Mouse (Mus musculus) kidney, embryonic 16.5 days (tissue): ENCODE measurements around the gene Gm6096. TPM values are rescaled to one million over a fixed set of nuclear protein-coding genes. Genes with fewer than 3 reads are reported as not detected.

Experiments
- ATAC-seq: fragments of 200-750 bp; cut with Nextera tagmentation; 2 replicates; pipeline ENCODE4 v1.8.0; 2017; ENCODE audit warnings: moderate TSS enrichment; ENCODE audit not compliant: low FRiP score, low TSS enrichment
- H3K27ac ChIP-seq: fragments of 300-500 bp; sonication (generic); 2 replicates; pipeline ENCODE4 v1.5.1; 2014; ENCODE audit warnings: low read length
- H3K27me3 ChIP-seq: fragments of 300-500 bp; sonication (generic); 2 replicates; pipeline ENCODE4 v1.6.1; 2014; ENCODE audit warnings: low read length, control low read depth, mixed read lengths; ENCODE audit not compliant: insufficient read depth
- H3K36me3 ChIP-seq: fragments of 300-500 bp; sonication (generic); 2 replicates; pipeline ENCODE4 v1.6.1; 2014; ENCODE audit warnings: low read length, control low read depth, mixed read lengths; ENCODE audit not compliant: insufficient read depth
- H3K4me1 ChIP-seq: fragments of 300-500 bp; sonication (generic); 2 replicates; pipeline ENCODE4 v1.6.1; 2014; ENCODE audit warnings: low read length, control low read depth, mixed read lengths; ENCODE audit not compliant: insufficient read depth
- H3K4me2 ChIP-seq: fragments of 300-500 bp; sonication (generic); replicated peaks from 2 replicates; pipeline ENCODE4 v1.6.1; 2014; ENCODE audit warnings: low read depth, low read length
- H3K4me3 ChIP-seq: fragments of 300-500 bp; sonication (generic); 2 replicates; pipeline ENCODE4 v1.5.1; 2014; ENCODE audit warnings: mild to moderate bottlenecking, low read length
- H3K9ac ChIP-seq: fragments of 300-500 bp; sonication (generic); replicated peaks from 2 replicates; pipeline ENCODE4 v1.6.1; 2014; ENCODE audit warnings: low read length
- H3K9me3 ChIP-seq: fragments of 300-500 bp; sonication (generic); 2 replicates; pipeline ENCODE4 v1.6.1; 2016; ENCODE audit warnings: low read length, control low read depth
- WGBS: fragments of 180-500 bp; shearing (Covaris S2); extraction: QIAGEN DNeasy Blood & Tissue Kit; methylation state at CpG from one replicate; pipeline ENCODE4 v1.1.7; 2014; 5-methylcytosine and 5-hydroxymethylcytosine counted together
- polyA plus RNA-seq: library from polyadenylated mRNA; unstranded; fragments of >200 nt; fragmentation: Nextera tagmentation; extraction: Ambion mirVana; gene quantifications from 2 replicates; pipeline ENCODE4 v1.2.1, GENCODE M21; 2015

Gm6096 gene
- polyA plus RNA-seq, 1 experiment from 2014 or later = 0.45 TPM

DNA sequence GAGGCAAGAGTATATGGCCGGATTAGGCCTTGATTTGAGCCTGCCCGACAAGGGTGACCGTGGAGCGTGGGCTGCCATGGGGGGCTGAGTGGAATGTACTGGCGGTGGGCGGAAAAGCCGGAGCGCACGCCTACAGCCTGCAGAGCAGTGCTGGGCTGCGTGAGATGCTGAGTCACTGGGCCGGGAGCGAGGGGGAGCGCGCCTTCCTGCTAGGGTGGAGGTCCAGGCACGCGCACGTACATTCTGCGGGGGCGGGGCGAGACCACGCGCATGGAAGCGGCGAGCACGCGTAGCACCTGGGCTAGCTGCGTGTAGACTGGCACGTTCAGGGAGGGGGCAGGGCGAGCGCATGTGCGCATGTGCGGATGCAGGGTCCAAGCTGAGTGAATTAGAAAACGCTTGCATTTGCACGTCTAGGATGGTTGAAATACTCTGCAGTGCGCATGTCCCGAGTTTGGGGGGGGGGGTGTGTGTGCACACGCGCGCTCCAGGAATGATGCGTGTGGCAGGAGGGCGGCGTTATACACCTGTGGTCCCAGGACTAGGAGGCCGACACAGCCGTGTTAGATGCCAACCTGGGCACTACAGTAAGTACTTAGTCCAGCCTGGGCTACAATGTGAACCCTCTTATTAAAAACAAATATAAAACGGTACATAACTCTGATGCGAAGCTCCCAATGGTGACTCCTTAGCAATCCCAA, 16.8 kb upstream of the Gm6096 start:
- WGBS = under 1% methylated on average over 46 of the region's 46 CpGs
- no peaks in the 10 kb centered on the region for H3K9me3 ChIP-seq

DNA sequence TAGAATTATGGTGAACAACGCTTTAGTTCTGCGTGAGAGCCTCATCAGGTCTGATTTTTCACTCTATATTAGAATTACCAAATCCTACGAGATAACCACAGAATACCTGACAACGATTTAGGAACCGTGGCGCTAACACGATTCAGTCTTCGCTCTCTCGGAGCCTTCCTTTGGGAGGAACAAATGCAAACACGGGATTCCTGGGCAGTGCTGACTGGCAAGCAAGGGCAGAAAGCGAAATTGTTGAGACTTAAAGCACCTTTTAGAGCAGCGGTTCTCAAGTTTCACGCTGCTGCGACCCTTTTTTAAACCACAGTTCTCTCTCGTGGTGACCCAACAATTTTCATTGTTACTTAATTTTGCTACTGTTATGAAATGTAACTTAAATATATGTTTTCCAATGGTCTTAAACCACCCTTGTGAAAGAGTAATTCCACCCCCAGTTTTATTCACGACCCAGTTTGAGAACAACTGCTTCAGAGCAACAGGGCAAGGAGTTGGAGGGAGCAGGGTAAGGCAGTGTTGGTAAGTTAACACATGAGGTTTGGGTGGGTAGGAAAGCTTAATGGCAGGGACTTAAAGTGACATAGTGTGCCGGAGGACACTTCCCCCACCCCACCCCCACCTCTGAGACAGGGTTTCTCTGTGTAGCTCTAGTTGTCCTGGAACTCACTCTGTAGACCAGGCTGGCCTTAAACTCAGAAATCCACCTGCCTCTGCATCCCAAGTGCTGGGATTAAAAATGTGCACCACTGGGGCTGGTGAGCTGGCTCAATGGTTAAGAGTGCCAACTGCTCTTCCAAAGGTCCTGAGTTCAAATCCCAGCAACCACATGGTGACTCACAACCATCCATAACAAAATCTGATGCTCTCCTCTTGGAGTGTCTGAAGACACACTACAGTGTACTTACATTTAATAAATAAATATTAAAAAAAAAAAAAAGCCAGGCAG, 16.0 kb upstream of the Gm6096 start:
- ATAC-seq = no peak
- H3K36me3 ChIP-seq = peaks cover 25% of the 10 kb centered on the region
- no peaks in the 10 kb centered on the region for H3K27me3 ChIP-seq
- H3K4me3 ChIP-seq = peak overlapping the region; percentile 54
- peak overlapping the region; percentile 61 for H3K4me2 ChIP-seq
- WGBS = under 1% methylated on average over 17 of the region's 17 CpGs
- peaks cover 21% of the 10 kb centered on the region for H3K4me1 ChIP-seq
- H3K9ac ChIP-seq = peak overlapping the region; percentile 67
- no peaks in the 10 kb centered on the region for H3K9me3 ChIP-seq
- H3K27ac ChIP-seq = peak overlapping the region; percentile 95

More for the DNA sequence above, 16.8 kb upstream of the Gm6096 start:
- peak; percentile 95 for ATAC-seq
- Histone ChIP-seq H3K4me2 (peak overlapping the region; percentile 61), H3K27me3 (no peaks in the 10 kb centered on the region), H3K9ac (peak overlapping the region; percentile 74), H3K36me3 (peaks cover 25% of the 10 kb centered on the region), H3K4me1 (peaks cover 23% of the 10 kb centered on the region), H3K27ac (peak overlapping the region; percentile 95), H3K4me3 (peak overlapping the region; percentile 54)

DNA sequence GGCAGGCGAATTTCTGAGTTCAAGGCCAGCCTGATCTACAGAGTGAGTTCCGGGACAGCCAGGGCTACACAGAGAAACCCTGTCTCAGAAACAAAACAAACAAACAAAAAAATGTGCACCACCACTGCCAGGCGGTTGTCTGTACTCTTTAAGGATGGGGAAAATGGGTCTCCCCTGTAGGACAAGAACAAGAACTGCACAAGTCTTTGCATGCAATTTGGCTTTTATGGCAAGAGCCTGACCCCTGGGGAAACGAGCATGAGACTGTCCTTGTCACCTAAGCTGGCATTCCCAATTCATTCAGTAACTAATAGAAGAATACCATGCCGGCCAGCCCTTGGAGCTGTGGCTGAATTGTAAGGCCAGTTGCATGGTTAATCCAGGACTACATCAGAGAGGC, 15.2 kb upstream of the Gm6096 start:
- no peak overlapping the region for H3K9ac ChIP-seq
- H3K9me3 ChIP-seq = no peaks in the 10 kb centered on the region
- H3K36me3 ChIP-seq = peaks cover 30% of the 10 kb centered on the region
- no peak overlapping the region for H3K4me2 ChIP-seq
- H3K27ac ChIP-seq = no peak overlapping the region
- 82% methylated on average over 5 of the region's 5 CpGs for WGBS
- peaks cover 18% of the 10 kb centered on the region for H3K4me1 ChIP-seq
- H3K27me3 ChIP-seq = no peaks in the 10 kb centered on the region
- no peak for ATAC-seq
- H3K4me3 ChIP-seq = no peak overlapping the region

DNA sequence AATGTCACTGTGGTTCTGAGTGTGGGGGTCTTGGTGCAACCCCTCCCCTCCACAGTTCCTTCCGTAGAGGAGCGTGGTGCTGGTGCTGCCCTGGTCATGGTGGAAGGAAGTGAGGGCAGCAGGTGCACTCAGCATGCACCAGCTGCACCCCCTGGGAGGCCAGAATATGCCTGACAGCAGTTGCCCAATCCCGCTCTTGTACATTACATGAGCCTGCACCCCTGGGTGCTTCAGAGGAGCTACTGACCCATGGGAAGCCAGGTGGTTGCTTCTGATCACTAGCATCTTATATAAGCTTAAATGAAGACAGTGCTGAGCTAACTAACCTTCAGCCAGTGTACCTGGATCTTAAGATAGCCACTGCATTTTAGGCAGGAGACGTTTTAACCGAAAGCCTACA, 12.8 kb upstream of the Gm6096 start:
- Histone ChIP-seq H3K4me3 (no peak overlapping the region), H3K27me3 (no peaks in the 10 kb centered on the region), H3K4me2 (no peak overlapping the region), H3K9me3 (no peaks in the 10 kb centered on the region), H3K4me1 (peaks cover 12% of the 10 kb centered on the region), H3K27ac (no peak overlapping the region), H3K9ac (no peak overlapping the region), H3K36me3 (peaks cover 43% of the 10 kb centered on the region)
- 98% methylated on average over 5 of the region's 5 CpGs for WGBS
- ATAC-seq = no peak

DNA sequence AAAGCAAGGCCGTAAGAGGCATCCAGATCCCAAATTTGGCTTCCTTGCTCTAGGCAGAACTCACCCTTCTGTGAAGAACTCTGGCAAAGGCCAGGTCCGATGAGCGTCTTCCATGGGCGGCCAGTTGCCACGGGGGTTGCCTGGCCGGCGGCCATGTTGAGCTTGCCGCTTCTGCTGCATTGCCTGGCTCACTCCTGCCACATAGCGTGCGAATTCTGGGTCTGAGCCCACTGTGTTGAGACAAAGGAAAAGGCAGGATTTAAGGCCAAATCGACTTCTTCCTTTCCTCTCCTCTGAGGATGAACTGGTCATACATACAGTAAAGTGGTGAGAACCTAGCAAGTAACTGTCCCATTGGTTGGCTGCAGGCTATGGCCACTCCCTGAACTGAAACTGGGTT, 8.7 kb upstream of the Gm6096 start:
- WGBS = 93% methylated on average over 11 of the region's 11 CpGs
- peaks cover 57% of the 10 kb centered on the region for H3K36me3 ChIP-seq
- no peaks in the 10 kb centered on the region for H3K9me3 ChIP-seq
- H3K4me3 ChIP-seq = no peak overlapping the region
- no peak for ATAC-seq
- no peaks in the 10 kb centered on the region for H3K4me1 ChIP-seq
- H3K27ac ChIP-seq = no peak overlapping the region
- H3K4me2 ChIP-seq = no peak overlapping the region
- no peak overlapping the region for H3K9ac ChIP-seq
- H3K27me3 ChIP-seq = no peaks in the 10 kb centered on the region

DNA sequence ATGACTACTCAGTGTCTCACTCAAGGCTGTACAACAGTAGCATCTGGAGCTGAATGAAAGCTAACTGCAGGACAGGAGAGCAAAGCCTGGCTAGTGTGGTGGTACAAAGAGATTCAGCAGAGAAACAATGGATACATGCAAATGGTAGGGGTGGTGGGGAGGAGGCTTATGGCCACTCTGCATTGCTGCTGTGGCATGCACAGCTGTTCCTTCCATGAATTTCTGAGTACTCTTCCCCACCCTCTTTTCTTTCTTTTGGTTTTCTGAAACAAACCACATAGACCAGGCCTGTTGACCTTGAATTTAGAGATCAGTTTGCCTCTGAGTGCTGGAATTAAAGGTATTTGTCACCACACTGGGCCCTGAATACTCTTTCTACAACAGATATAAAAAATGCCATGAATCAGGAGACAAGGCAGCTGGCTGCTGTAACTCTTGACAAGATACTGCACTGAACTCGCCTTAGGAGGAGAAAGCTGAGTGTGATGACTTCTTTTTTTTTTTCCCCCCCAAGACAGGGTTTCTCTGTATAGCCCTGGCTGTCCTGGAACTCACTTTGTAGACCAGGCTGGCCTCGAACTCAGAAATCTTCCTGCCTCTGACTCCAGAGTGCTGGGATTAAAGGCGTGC, 3.9 kb upstream of the Gm6096 start:
- Histone ChIP-seq H3K4me3 (no peak overlapping the region), H3K36me3 (peaks cover 46% of the 10 kb centered on the region), H3K4me1 (no peaks in the 10 kb centered on the region), H3K27me3 (no peaks in the 10 kb centered on the region), H3K9me3 (no peaks in the 10 kb centered on the region), H3K27ac (no peak overlapping the region), H3K9ac (no peak overlapping the region), H3K4me2 (no peak overlapping the region)
- ATAC-seq = no peak
- 79% methylated on average over 3 of the region's 3 CpGs for WGBS

DNA sequence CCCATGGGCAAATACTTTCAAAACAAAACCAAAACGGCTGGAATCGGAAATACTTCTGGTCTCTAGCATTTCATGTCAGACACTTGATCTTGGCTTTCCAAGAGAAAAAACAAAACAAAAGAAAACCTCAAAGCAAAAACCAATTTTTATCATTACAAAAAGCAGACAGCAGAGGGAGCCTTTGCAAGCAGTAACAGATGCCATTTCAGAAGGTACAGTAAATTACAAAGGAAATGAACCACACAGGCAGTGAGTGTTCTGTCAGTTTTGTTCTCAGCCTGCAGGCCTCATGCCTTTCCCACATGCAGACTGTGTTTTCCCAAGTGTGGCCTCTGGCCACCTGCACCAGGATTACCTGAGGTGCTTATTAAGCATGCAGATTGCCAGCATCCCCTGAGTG, 1.2 kb downstream of the Gm6096 start:
- peaks cover 53% of the 10 kb centered on the region for H3K36me3 ChIP-seq
- no peaks in the 10 kb centered on the region for H3K27me3 ChIP-seq
- H3K9ac ChIP-seq = no peak overlapping the region
- no peak overlapping the region for H3K27ac ChIP-seq
- H3K4me1 ChIP-seq = no peaks in the 10 kb centered on the region
- WGBS = 59% methylated on average over 2 of the region's 2 CpGs
- no peak overlapping the region for H3K4me2 ChIP-seq
- no peaks in the 10 kb centered on the region for H3K9me3 ChIP-seq
- no peak for ATAC-seq
- H3K4me3 ChIP-seq = no peak overlapping the region

DNA sequence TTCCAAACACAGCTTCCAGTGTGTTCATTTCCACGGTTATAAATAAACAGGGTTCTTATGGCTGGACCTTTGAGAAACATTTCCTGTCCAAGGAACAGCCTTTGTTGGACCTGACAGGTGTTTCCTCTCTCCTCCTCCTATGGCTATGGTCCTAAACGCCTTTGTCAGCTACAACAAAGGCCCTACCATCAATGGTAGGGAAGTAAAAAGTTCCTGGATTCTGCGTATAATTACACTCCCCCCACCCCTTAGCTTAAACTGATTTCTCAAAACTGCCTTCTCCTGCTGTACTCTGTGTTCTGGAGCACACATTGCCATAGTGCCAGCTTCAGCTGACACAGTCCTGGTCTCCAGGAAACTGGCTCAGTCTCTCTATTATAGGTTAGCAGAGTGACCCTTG, 4.3 kb downstream of the Gm6096 start:
- Histone ChIP-seq H3K4me3 (no peak overlapping the region), H3K27ac (peak overlapping the region; percentile 76; the same call in 1 of the 2 replicates)
- ATAC-seq = peak; percentile 65

DNA sequence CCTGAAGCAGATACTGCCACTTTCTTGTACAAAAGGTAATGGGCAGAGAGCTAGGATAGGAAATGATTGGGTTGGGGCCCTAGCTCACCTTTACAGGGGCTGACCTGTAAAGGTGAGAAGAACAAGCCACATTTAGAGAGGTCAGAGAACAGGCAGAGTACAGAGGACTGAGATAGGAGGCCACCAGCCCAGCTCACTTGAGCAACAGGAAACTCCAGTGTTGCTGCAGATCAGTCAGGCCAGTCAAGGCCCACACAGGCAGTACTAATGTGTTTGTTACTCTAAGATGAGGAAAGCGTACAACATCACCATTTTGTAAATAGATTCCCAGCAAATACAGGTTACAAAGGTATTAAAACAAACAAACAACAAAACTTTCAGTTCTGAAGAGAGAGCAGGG, 5.1 kb downstream of the Gm6096 start:
- no peak overlapping the region for H3K4me3 ChIP-seq
- WGBS = 84% methylated on average over 1 of the region's 1 CpGs
- ATAC-seq = no peak
- no peaks in the 10 kb centered on the region for H3K9me3 ChIP-seq
- H3K4me2 ChIP-seq = no peak overlapping the region
- H3K27ac ChIP-seq = peak overlapping the region; percentile 71
- H3K9ac ChIP-seq = 0 out of 2 replicates have a peak overlapping the region, but pooled peaks have one; percentile 19
- H3K36me3 ChIP-seq = peaks cover 50% of the 10 kb centered on the region
- no peaks in the 10 kb centered on the region for H3K27me3 ChIP-seq
- H3K4me1 ChIP-seq = no peaks in the 10 kb centered on the region

More for the DNA sequence above, 4.3 kb downstream of the Gm6096 start:
- H3K27me3 ChIP-seq = no peaks in the 10 kb centered on the region
- H3K9ac ChIP-seq = no peak overlapping the region
- no peaks in the 10 kb centered on the region for H3K4me1 ChIP-seq
- 61% methylated on average over 3 of the region's 3 CpGs for WGBS
- H3K36me3 ChIP-seq = peaks cover 55% of the 10 kb centered on the region
- H3K4me2 ChIP-seq = no peak overlapping the region
- H3K9me3 ChIP-seq = no peaks in the 10 kb centered on the region
